Mouse (Mus musculus): ENCODE results near the gene Slc22a19.
"Not testable (repeated sequence)": the region's sequence is repeated elsewhere in the genome, so short reads cannot be mapped to it uniquely, and the experiment has no call there.

Gene Slc22a19

GRCm38 (mm10) chr19:7711148-7711547, at the start of gene Slc22a19:
Gene Slc22a19 (minus strand): TSS chr19:7711310.
- DNase-seq (ENCODE audit: low spot score): no peak

- DNase-seq (ENCODE audit: low spot score): not testable (repeated sequence)
Measured at GRCm38 (mm10) chr19:7753371-7753770, 42.3 kb upstream of the Slc22a19 start.

GRCm38 (mm10) chr19:7729543-7729942, 18.4 kb upstream of the Slc22a19 start:
- DNase-seq (ENCODE audit: low spot score): no peak

- not testable (repeated sequence) for DNase-seq (ENCODE audit: low spot score)
Measured at GRCm38 (mm10) chr19:7693104-7693503, 18.0 kb downstream of the Slc22a19 start.

GRCm38 (mm10) chr19:7691259-7691658, 19.9 kb downstream of the Slc22a19 start:
- DNase-seq (ENCODE audit: low spot score): no peak

- no peak for DNase-seq (ENCODE audit: low spot score)
Measured at GRCm38 (mm10) chr19:7687988-7688387, 23.1 kb downstream of the Slc22a19 start.

GRCm38 (mm10) chr19:7672033-7672432, 39.1 kb downstream of the Slc22a19 start:
- no peak for DNase-seq (ENCODE audit: low spot score)

- no peak for DNase-seq (ENCODE audit: low spot score)
Measured at GRCm38 (mm10) chr19:7648913-7649666, 62.0 kb downstream of the Slc22a19 start.

GRCm38 (mm10) chr19:7633786-7634185, 77.3 kb downstream of the Slc22a19 start:
- DNase-seq (ENCODE audit: low spot score): no peak

- no peak for DNase-seq (ENCODE audit: low spot score)
Measured at GRCm38 (mm10) chr19:7633021-7633420, 78.1 kb downstream of the Slc22a19 start.

All from testis, postnatal 10 days (tissue).